Mouse (Mus musculus) forebrain, embryonic 12.5 days (tissue): Measurements from ENCODE around the gene Renbp. TPM values are rescaled to one million over a fixed set of nuclear protein-coding genes. Genes with fewer than 3 reads are reported as not detected.

Experiments
- ATAC-seq: fragments of 200-750 bp; cut with Nextera tagmentation; 2 replicates; pipeline ENCODE4 v1.8.0; 2017; ENCODE audit warnings: moderate TSS enrichment; ENCODE audit not compliant: low FRiP score
- H3K27ac ChIP-seq: fragments of 300-500 bp; sonication (generic); 2 replicates; pipeline ENCODE4 v1.5.1; 2016; ENCODE audit warnings: mild to moderate bottlenecking
- H3K27me3 ChIP-seq: fragments of 300-500 bp; sonication (generic); 2 replicates; pipeline ENCODE4 v1.6.1; 2016; ENCODE audit warnings: mild to moderate bottlenecking
- H3K36me3 ChIP-seq: fragments of 300-500 bp; sonication (generic); replicated peaks from 2 replicates; pipeline ENCODE4 v1.6.1; 2016; ENCODE audit warnings: mild to moderate bottlenecking
- H3K4me1 ChIP-seq: fragments of 300-500 bp; sonication (generic); 2 replicates; pipeline ENCODE4 v1.6.1; 2016
- H3K4me2 ChIP-seq: fragments of 300-500 bp; sonication (generic); 2 replicates; pipeline ENCODE4 v1.6.1; 2016; ENCODE audit warnings: mild to moderate bottlenecking, moderate library complexity
- H3K4me3 ChIP-seq: fragments of 300-500 bp; sonication (generic); replicated peaks from 2 replicates; pipeline ENCODE4 v1.5.1; 2016; ENCODE audit warnings: mild to moderate bottlenecking
- H3K9ac ChIP-seq: fragments of 300-500 bp; sonication (generic); 2 replicates; pipeline ENCODE4 v1.6.1; 2016; ENCODE audit warnings: mild to moderate bottlenecking
- H3K9me3 ChIP-seq: fragments of 300-500 bp; sonication (generic); 2 replicates; pipeline ENCODE4 v1.6.1; 2016
- WGBS: fragments of 180-500 bp; shearing (Covaris S2); methylation state at CpG from one replicate; pipeline ENCODE4 v1.1.7; 2016; 5-methylcytosine and 5-hydroxymethylcytosine counted together
- polyA plus RNA-seq: library from polyadenylated mRNA; unstranded; fragments of >200 nt; fragmentation: Nextera tagmentation; extraction: Ambion mirVana; gene quantifications from 2 replicates; pipeline ENCODE4 v1.2.1, GENCODE M21; 2016

The Renbp gene
- polyA plus RNA-seq: 10.9 and 11.7 TPM in 2 replicates

DNA sequence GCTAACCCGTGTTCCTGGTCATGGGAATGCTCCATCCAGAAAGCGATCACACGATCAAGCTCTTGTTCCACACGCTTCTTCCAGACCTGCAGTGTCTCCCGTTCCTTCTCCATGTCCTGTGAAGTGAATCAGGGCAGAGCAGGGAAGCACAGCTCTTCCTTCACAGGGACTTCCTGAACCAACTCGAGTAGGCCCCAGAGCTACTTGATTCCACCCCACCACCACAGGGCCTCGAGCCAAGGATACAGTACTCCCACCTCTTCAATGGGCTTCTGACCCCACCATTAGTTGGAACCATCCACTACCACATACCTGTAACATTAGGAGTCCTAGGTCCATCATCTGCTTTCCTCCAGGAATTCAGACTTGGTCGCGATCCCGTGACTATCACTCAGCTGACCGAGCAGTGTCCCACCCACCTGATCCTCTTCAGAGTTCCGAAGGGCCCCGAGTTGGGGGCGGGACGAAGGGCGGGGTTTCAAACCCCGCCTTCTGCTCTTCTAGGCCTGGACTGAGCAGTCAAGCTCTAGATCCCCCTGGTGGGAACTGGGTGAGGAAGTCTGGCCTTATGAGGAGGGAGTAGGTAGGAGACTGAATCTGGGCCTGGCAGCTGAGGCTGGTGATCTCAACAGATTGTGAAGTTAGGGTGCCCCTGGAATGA lies at the start of gene Renbp:
Gene Renbp (minus strand): TSS at position 449 of the 661 bp plus-strand sequence.
- Histone ChIP-seq H3K4me2 (peak within 1 kb of the TSS; percentile 22), H3K4me3 (no peak within 1 kb of the TSS), H3K27me3 (no peaks in the 10 kb centered on the region), H3K9ac (no peak within 1 kb of the TSS), H3K36me3 (no peaks in the 10 kb centered on the region), H3K9me3 (no peaks in the 10 kb centered on the region), H3K27ac (no peak within 1 kb of the TSS), H3K4me1 (no peaks in the 10 kb centered on the region)
- ATAC-seq: 0 out of 2 replicates have a peak, but pooled peaks have one; percentile 30
- WGBS: 38% methylated on average over 17 of the region's 17 CpGs

DNA sequence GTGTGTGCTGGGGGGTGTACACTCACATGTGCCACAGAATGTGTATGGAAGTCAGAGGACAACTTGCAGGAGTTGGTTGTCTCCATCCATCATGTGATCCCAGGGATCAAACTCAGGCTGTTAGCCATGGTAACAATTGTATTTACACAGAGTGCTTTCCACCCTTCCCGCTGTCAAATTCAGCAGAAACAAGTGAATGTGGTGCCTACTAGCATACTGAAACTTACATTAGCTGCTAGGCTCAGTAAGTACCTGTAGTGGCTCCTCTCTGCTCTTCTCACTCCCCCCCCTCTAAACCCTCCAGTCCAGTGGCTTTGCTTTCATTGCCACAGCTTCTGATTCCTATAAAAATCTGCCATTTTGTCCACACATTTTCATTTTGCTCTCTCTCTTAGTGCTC lies 47.1 kb upstream of the Renbp start:
- Histone ChIP-seq H3K9me3 (no peaks in the 10 kb centered on the region), H3K36me3 (no peaks in the 10 kb centered on the region), H3K9ac (no peak overlapping the region), H3K4me2 (no peak overlapping the region), H3K27me3 (no peaks in the 10 kb centered on the region), H3K4me3 (no peak overlapping the region), H3K4me1 (no peaks in the 10 kb centered on the region), H3K27ac (no peak overlapping the region)
- no peak for ATAC-seq
- WGBS: 69% methylated on average over 1 of the region's 1 CpGs

DNA sequence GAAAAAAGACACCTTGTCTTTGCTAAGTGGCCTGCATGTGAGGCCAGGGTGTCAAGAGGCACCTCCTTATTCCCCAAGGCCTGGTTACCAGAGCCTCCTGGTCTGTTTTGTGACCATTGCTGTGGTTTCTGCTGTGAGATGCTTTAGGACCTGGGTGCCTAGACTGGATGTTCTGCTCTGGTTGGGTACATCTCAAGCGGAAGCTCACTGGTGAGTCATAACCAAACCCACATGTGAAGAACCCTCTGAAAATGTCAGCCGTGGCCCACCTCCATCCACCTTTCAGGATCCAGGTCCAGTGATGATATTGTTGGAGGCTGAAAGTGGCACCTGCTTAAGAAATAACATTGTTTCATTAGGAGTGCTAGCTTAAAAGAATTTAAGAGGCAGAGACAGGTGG lies 45.6 kb upstream of the Renbp start:
- no peaks in the 10 kb centered on the region for H3K27me3 ChIP-seq

DNA sequence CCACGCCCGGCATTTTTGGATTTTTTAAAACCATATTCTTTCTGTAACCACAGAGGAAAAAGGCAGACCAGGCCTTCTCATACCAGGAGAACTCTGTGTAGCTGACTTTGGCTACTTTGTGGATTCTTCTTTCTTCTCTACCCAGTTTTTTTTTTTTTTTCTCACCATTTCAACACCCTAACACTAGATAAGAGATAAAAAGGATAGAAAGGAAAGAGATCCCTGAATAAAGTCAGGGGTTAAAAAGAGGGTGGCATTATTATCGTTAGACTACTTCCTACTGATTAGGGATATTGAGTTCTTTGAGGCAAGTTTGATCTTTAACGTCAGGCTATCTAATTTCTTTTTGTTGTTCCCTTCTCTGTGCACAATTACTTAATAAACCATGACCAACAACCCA lies 42.1 kb upstream of the Renbp start:
- H3K4me2 ChIP-seq: no peak overlapping the region
- no peaks in the 10 kb centered on the region for H3K27me3 ChIP-seq
- no peak overlapping the region for H3K27ac ChIP-seq
- H3K4me3 ChIP-seq: no peak overlapping the region
- no peaks in the 10 kb centered on the region for H3K9me3 ChIP-seq
- 81% methylated on average over 4 of the region's 4 CpGs for WGBS
- no peaks in the 10 kb centered on the region for H3K36me3 ChIP-seq
- no peak overlapping the region for H3K9ac ChIP-seq
- no peak for ATAC-seq
- 0 out of 2 replicates have a peak, but pooled peaks cover 3% of the 10 kb centered on the region for H3K4me1 ChIP-seq

More for the DNA sequence above, 45.6 kb upstream of the Renbp start:
- no peaks in the 10 kb centered on the region for H3K36me3 ChIP-seq
- no peak for ATAC-seq
- H3K9ac ChIP-seq: no peak overlapping the region
- no peaks in the 10 kb centered on the region for H3K4me1 ChIP-seq
- 94% methylated on average over 2 of the region's 2 CpGs for WGBS
- H3K4me2 ChIP-seq: no peak overlapping the region
- H3K9me3 ChIP-seq: no peaks in the 10 kb centered on the region
- no peak overlapping the region for H3K4me3 ChIP-seq
- no peak overlapping the region for H3K27ac ChIP-seq

DNA sequence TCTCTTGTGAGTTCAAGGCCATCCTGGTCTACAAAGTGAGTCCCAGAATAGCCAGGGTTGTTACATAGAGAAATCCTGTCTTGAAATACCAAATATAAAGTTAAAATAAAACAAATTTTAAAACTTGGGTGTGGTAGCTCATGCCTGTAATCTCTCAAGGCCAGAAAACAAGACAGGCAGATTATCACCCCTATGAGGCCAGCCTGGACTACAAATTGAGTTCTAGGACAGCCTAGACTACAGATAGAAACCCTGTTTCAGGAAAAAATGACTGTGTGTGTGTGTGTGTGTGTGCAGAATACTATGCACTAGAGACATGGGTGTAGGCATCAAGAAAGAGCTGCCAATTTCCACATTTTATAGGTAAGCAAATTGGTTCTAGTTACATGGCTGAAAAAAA lies 40.1 kb upstream of the Renbp start:
- no peak for ATAC-seq
- Histone ChIP-seq H3K4me1 (0 out of 2 replicates have a peak, but pooled peaks cover 3% of the 10 kb centered on the region), H3K36me3 (no peaks in the 10 kb centered on the region)

DNA sequence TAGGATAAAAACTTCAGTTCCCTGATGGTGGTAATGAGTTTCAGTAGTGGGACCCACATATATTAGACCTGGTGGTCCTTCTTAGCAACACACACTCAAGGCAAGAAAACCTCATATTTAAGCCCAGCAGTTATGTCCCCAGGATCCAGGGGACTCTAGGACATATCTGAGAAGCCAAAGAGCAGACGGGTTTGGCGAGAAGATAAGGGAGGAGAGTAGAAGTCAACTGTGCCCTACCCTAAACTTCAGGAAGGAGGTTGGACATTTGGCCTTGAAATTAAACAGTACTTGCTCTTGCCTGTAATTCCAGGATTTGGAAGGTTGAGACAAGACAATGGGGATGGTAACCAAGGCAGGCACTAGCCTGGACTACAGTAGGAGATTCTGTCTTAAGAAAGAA lies 39.1 kb upstream of the Renbp start:
- Histone ChIP-seq H3K4me2 (no peak overlapping the region), H3K27me3 (no peaks in the 10 kb centered on the region), H3K4me1 (peaks cover 4% of the 10 kb centered on the region; the same call in 1 of the 2 replicates), H3K36me3 (no peaks in the 10 kb centered on the region), H3K4me3 (no peak overlapping the region), H3K9me3 (no peaks in the 10 kb centered on the region), H3K9ac (no peak overlapping the region), H3K27ac (no peak overlapping the region)
- WGBS: 96% methylated on average over 2 of the region's 2 CpGs
- no peak for ATAC-seq

More for the DNA sequence above, 40.1 kb upstream of the Renbp start:
- no peaks in the 10 kb centered on the region for H3K9me3 ChIP-seq
- no peak overlapping the region for H3K4me3 ChIP-seq
- H3K27ac ChIP-seq: no peak overlapping the region
- no peak overlapping the region for H3K9ac ChIP-seq
- no peaks in the 10 kb centered on the region for H3K27me3 ChIP-seq
- H3K4me2 ChIP-seq: no peak overlapping the region

DNA sequence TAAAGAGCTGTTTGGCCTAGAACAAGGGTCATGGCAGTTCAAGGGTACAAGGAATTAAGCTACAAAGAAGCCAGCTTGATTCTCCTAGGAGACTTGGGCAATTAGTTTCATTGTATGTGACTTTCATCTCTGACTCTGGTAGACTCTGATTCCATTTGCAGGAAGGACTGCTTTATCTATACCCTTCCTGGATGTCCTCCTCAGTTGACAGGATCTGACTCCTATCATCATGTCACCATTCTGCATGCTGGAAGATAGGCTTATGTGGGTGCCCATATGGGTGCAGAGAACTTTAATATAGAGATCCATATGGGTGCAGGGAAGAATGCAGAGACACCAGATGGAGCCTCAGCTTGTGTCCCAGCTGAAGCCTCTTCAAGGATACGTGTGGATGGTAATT lies 38.5 kb upstream of the Renbp start:
- no peaks in the 10 kb centered on the region for H3K9me3 ChIP-seq
- H3K4me3 ChIP-seq: no peak overlapping the region
- no peaks in the 10 kb centered on the region for H3K27me3 ChIP-seq
- no peak overlapping the region for H3K4me2 ChIP-seq
- H3K9ac ChIP-seq: no peak overlapping the region
- 93% methylated on average over 1 of the region's 1 CpGs for WGBS
- no peak for ATAC-seq
- no peak overlapping the region for H3K27ac ChIP-seq
- peaks cover 9% of the 10 kb centered on the region for H3K4me1 ChIP-seq
- H3K36me3 ChIP-seq: no peaks in the 10 kb centered on the region

DNA sequence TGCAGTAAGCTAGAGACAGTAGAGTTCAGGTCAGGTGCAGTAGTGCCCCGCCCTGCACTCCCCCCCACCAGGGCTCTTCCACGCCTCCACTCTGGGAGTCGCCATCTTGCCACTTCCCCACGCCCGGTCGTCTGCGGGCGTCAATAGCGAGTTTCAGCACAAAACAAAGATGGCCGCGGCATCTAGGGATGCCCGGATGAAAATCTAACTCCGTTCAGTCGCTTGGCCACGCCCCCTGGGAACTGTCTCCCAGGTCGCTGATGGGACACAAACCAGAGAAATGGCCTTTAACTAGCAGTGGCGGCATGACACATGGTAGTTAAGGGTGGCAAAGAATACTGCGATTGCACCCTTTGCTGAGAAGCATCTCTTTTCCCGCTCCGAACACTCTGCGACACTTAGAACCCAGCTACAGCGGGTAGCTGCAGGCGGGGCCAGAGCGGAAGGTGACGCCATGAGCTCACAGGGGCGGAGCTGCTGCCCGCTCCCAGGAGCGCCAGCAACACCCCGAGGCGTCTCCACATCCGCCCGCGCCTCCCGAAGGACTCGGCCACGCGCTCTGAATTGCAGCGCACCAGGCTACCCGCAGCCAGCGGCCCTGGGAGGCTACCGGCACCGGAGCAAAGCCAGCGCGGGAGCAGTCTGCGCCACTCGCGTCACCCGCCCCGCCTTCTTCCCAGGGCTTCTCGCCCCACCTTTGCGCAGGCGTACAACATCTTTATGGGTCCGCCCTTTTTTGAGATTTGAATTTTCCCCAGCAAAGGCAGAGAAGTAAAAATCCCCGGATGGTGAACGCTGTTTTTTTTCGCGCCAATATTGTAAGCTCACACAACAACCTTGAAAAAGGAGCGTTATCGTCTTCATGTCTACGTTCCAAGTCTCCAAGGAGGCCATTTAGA lies 36.8 kb upstream of the Renbp start:
- peaks cover 24% of the 10 kb centered on the region for H3K4me1 ChIP-seq
- no peaks in the 10 kb centered on the region for H3K27me3 ChIP-seq
- WGBS: 17% methylated on average over 60 of the region's 60 CpGs
- peak overlapping the region; percentile 76 for H3K9ac ChIP-seq
- H3K4me3 ChIP-seq: peak overlapping the region; percentile 68
- H3K27ac ChIP-seq: peak overlapping the region; percentile 99
- H3K9me3 ChIP-seq: no peaks in the 10 kb centered on the region
- no peaks in the 10 kb centered on the region for H3K36me3 ChIP-seq
- ATAC-seq: peak; percentile 90
- H3K4me2 ChIP-seq: peak overlapping the region; percentile 45

DNA sequence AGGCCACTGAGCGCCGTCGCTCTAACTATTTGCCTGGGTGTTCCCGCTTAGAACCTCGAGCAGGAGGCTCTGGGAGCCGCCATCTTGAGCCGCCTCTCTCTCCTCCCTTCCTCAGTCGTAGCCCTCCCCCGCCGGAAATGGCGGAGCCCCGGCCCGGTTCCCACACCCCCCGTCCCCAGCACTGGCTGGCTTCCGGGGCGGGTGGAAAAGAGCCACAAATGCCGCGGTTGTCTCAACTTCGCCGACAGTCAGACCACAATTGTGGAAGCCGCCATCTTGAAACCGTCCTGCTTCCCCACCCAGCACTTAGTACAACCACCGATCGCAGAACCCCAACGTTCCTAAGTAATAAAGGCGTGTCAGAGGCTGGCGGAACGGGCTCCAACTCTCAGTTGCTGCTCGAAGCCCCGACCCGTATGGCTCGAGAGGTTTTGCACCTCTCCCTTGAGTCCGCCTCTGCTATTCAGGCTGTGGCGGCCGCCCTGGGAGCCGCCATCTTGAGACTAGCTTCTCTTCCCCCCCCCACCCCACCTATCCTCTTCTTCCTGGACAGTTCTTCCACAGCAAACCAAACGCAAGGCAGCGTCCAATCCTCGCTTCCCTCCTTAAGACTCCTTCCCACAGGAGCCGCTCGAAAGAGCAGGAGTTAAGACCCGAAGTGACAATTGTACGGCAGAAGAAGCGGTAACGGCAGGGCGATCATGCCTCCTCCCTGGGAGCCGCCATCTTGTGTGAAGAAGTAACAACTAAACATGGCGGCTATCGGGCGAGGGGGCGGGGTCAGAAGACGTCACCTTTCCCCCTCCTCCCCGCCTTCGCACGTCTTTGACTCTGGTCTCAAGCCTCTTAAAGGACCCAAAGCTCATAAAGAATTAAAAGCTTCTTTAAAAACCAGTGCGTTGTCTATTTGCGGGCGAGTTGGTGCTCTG lies 35.9 kb upstream of the Renbp start, which contains the start of gene Hcfc1:
Gene Hcfc1 (minus strand): TSS at position 110 of the 929 bp plus-strand sequence.
- ATAC-seq: peak; percentile 79
- 0 out of 2 replicates have a peak, but pooled peaks cover 3% of the 10 kb centered on the region for H3K36me3 ChIP-seq
- no peaks in the 10 kb centered on the region for H3K27me3 ChIP-seq
- H3K4me3 ChIP-seq: peak within 1 kb of the TSS; percentile 68
- 20% methylated on average over 58 of the region's 58 CpGs for WGBS
- peak within 1 kb of the TSS; percentile 74 for H3K4me2 ChIP-seq
- peaks cover 26% of the 10 kb centered on the region for H3K4me1 ChIP-seq
- H3K9me3 ChIP-seq: no peaks in the 10 kb centered on the region
- H3K9ac ChIP-seq: peak within 1 kb of the TSS; percentile 76
- peak within 1 kb of the TSS; percentile 99 for H3K27ac ChIP-seq

DNA sequence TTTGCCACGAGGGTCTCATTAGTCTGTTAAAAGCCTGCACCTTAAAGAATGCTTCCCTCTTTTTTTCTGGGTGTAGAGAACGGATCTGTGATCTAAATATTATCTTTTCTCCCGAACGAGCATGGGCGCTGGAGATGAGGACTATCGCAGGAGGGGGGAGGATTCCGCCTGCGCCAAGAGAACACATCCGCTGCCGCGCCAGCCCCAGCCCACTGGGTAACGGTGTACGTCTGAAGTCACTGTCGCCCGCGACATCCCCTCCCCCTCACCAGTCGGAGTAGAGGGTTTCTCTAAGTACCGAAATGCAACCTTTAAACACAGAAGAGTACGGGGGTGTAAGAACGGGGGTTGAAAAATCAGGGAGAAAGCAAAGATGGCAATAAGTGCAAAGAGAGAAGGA lies 34.7 kb upstream of the Renbp start:
- H3K27me3 ChIP-seq: no peaks in the 10 kb centered on the region
- peak overlapping the region; percentile 74 for H3K4me2 ChIP-seq
- H3K9ac ChIP-seq: peak overlapping the region; percentile 76
- H3K27ac ChIP-seq: peak overlapping the region; percentile 99
- 21% methylated on average over 20 of the region's 20 CpGs for WGBS
- peak overlapping the region; percentile 68 for H3K4me3 ChIP-seq
- H3K4me1 ChIP-seq: peaks cover 26% of the 10 kb centered on the region
- ATAC-seq: no peak
- no peaks in the 10 kb centered on the region for H3K9me3 ChIP-seq
- H3K36me3 ChIP-seq: peaks cover 9% of the 10 kb centered on the region; the same call in 1 of the 2 replicates

DNA sequence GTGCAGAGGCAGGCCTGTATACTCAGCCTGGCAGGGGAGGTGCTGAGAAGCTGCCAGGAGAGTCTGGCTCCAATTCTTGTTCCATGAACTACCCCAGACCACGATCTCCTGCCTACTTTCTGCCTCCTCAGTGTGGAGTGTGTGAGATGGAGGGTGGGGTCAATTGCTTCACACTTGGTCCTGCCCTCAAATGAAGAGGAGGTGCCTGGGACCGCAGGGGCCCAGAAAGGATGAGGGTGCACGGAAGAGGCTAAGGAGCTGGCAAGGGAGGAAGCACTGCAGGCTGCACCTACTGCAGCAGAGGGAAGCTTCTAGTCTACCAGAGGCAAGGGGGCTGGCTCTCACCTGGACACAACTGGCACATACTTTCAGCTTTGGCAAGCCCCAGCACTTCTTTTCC lies 33.7 kb upstream of the Renbp start:
- Histone ChIP-seq H3K36me3 (peaks cover 19% of the 10 kb centered on the region), H3K9me3 (no peaks in the 10 kb centered on the region), H3K27me3 (no peaks in the 10 kb centered on the region), H3K9ac (peak overlapping the region; percentile 76), H3K4me3 (peak overlapping the region; percentile 68), H3K4me1 (peaks cover 26% of the 10 kb centered on the region), H3K27ac (0 out of 2 replicates have a peak overlapping the region, but pooled peaks have one; percentile 13), H3K4me2 (peak overlapping the region; percentile 74)
- ATAC-seq: no peak
- WGBS: 57% methylated on average over 3 of the region's 3 CpGs
